Mouse (Mus musculus): ENCODE results near the gene Babam2. TPM values are rescaled to one million over a fixed set of nuclear protein-coding genes. Genes with fewer than 3 reads are reported as not detected.
A peak's percentile ranks its signal among the peaks of the same experiment; 100 is the strongest.

The Babam2 gene
- polyA plus RNA-seq, 1 experiment from 2014 or later = 69.4 TPM

DNA sequence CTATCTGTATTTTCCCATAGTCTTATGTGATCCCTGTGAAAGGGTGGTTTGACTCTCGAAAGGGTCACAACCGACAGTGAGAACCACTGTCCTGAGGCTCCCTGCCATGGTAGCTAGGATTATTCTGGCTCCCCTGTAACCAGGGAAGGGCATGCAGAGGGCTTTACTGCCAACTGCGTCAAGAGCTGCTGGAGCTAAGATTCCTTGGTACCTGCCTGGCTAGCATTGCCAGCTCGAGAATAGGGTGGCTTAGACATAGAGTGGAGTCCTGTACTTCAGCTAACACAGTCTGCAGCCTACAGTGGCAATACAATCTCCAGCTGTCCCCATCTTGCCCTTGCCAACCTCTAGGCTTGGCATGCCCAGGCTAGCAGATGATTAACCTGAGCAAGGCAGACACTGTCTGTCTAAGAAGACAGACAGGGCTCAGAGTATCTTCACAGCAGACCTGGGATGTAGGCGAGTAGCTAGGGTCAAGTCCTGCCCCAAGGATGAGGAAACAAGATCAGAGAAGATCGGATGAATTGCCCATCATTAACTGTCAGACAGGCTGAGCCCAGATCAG, 389.1 kb downstream of the Babam2 start:
- no peak overlapping the region for H3K4me2 ChIP-seq (replicated peaks; ENCODE audit: low read depth, low read length)
- 80% methylated on average over 6 of the region's 6 CpGs for WGBS
- no peaks in the 10 kb centered on the region for H3K9me3 ChIP-seq (ENCODE audit: low read length)
- no peak overlapping the region for H3K4me3 ChIP-seq (ENCODE audit: low read length)
- no peak overlapping the region for H3K27ac ChIP-seq (ENCODE audit: low read length)
- H3K4me1 ChIP-seq (ENCODE audit: insufficient read depth, low read length) = peaks cover 4% of the 10 kb centered on the region; the same call in 1 of the 2 replicates
- no peak overlapping the region for H3K9ac ChIP-seq (replicated peaks; ENCODE audit: low read length)
- 0 out of 2 replicates have a peak, but pooled peaks cover 5% of the 10 kb centered on the region for H3K36me3 ChIP-seq (ENCODE audit: insufficient read depth, low read length)
- H3K27me3 ChIP-seq (ENCODE audit: insufficient read depth, low read length) = no peaks in the 10 kb centered on the region
- no peak for ATAC-seq (ENCODE audit: low FRiP score, low TSS enrichment)

GRCm38 (mm10) chr5:32089481-32089880, 392.0 kb downstream of the Babam2 start:
- no peak for ATAC-seq (ENCODE audit: low FRiP score, low TSS enrichment)
- Histone ChIP-seq H3K4me3 (ENCODE audit: low read length) (no peak overlapping the region), H3K36me3 (ENCODE audit: insufficient read depth, low read length) (0 out of 2 replicates have a peak, but pooled peaks cover 5% of the 10 kb centered on the region), H3K27ac (ENCODE audit: low read length) (no peak overlapping the region), H3K27me3 (ENCODE audit: insufficient read depth, low read length) (no peaks in the 10 kb centered on the region), H3K4me1 (ENCODE audit: insufficient read depth, low read length) (peaks cover 4% of the 10 kb centered on the region; the same call in 1 of the 2 replicates), H3K4me2 (replicated peaks; ENCODE audit: low read depth, low read length) (no peak overlapping the region), H3K9ac (replicated peaks; ENCODE audit: low read length) (no peak overlapping the region), H3K9me3 (ENCODE audit: low read length) (no peaks in the 10 kb centered on the region)
- 15% methylated on average over 5 of the region's 5 CpGs for WGBS

DNA sequence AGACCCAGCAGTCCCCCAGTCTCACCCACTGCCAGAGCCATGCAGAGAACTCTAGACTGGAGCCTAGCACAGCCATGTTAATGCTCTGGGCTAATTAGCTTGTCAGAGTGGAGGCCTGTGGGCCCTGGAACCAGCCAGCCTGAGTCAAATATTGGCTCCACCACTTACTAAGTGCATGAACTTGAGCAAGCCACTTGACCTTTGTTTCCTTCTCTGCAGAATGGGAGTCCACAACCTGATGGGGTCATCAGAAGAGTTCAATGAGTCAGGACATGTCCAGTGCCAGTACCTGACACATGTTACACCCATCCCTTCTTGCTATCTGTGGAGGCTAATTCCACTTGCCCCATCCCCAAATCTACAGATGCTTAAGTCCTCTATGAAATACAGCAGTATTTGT, 394.8 kb downstream of the Babam2 start:
- no peak for ATAC-seq (ENCODE audit: low FRiP score, low TSS enrichment)
- H3K4me3 ChIP-seq (ENCODE audit: low read length) = no peak overlapping the region
- H3K4me2 ChIP-seq (replicated peaks; ENCODE audit: low read depth, low read length) = no peak overlapping the region
- peaks cover 4% of the 10 kb centered on the region; the same call in 1 of the 2 replicates for H3K4me1 ChIP-seq (ENCODE audit: insufficient read depth, low read length)
- H3K36me3 ChIP-seq (ENCODE audit: insufficient read depth, low read length) = no peaks in the 10 kb centered on the region
- no peaks in the 10 kb centered on the region for H3K27me3 ChIP-seq (ENCODE audit: insufficient read depth, low read length)
- H3K9ac ChIP-seq (replicated peaks; ENCODE audit: low read length) = no peak overlapping the region
- H3K9me3 ChIP-seq (ENCODE audit: low read length) = no peaks in the 10 kb centered on the region
- H3K27ac ChIP-seq (ENCODE audit: low read length) = no peak overlapping the region

DNA sequence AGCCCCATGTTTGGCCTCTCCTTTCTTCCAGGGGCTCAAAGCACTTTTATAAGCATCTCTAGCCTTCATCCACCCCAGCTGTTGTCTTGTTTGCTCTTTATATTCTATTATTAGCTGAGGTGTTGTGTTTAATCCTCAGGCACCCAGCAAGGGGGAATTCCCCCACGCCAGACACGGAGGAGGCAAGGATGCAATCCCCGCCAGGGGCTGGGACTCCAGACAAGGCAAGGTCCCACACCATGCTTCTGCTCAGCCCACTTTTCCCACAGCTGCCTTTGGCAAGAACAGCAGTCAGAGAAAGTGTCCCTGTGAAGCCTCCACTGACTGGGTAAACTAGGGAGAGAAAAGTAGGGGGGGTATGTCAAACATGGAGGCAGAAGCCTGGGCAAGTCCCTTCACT, 401.2 kb downstream of the Babam2 start:
- 78% methylated on average over 3 of the region's 3 CpGs for WGBS
- Histone ChIP-seq H3K4me3 (ENCODE audit: low read length) (no peak overlapping the region), H3K9me3 (ENCODE audit: low read length) (no peaks in the 10 kb centered on the region), H3K4me2 (replicated peaks; ENCODE audit: low read depth, low read length) (no peak overlapping the region), H3K27ac (ENCODE audit: low read length) (no peak overlapping the region), H3K36me3 (ENCODE audit: insufficient read depth, low read length) (no peaks in the 10 kb centered on the region), H3K4me1 (ENCODE audit: insufficient read depth, low read length) (peaks cover 6% of the 10 kb centered on the region; the same call in 1 of the 2 replicates), H3K9ac (replicated peaks; ENCODE audit: low read length) (no peak overlapping the region), H3K27me3 (ENCODE audit: insufficient read depth, low read length) (no peaks in the 10 kb centered on the region)
- no peak for ATAC-seq (ENCODE audit: low FRiP score, low TSS enrichment)

DNA sequence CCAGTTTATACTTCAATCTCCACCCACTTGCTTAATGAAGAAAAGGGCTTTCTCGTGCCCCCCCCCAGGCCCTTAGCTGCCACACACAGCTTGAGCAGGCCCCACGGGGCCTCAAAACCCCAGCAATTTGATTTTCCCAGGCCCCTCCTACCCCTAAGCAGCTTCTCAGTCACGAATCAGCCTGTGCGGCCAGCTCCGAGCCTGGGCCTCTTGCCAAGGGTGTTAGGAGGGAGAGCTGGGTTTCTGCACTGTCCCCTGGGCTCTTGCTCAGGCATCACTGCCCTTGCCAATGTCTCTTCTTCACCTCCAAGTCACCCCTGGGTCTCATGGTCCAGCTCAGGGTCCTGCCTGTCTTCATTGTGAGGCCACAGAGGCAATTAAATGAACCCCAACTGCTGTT, 405.0 kb downstream of the Babam2 start:
- no peak overlapping the region for H3K4me3 ChIP-seq (ENCODE audit: low read length)
- peak; percentile 81 for ATAC-seq (ENCODE audit: low FRiP score, low TSS enrichment)
- no peak overlapping the region for H3K4me2 ChIP-seq (replicated peaks; ENCODE audit: low read depth, low read length)
- H3K4me1 ChIP-seq (ENCODE audit: insufficient read depth, low read length) = peaks cover 6% of the 10 kb centered on the region; the same call in 1 of the 2 replicates
- no peak overlapping the region for H3K27ac ChIP-seq (ENCODE audit: low read length)
- 32% methylated on average over 5 of the region's 5 CpGs for WGBS
- no peaks in the 10 kb centered on the region for H3K9me3 ChIP-seq (ENCODE audit: low read length)
- no peaks in the 10 kb centered on the region for H3K27me3 ChIP-seq (ENCODE audit: insufficient read depth, low read length)
- H3K36me3 ChIP-seq (ENCODE audit: insufficient read depth, low read length) = no peaks in the 10 kb centered on the region
- H3K9ac ChIP-seq (replicated peaks; ENCODE audit: low read length) = no peak overlapping the region

DNA sequence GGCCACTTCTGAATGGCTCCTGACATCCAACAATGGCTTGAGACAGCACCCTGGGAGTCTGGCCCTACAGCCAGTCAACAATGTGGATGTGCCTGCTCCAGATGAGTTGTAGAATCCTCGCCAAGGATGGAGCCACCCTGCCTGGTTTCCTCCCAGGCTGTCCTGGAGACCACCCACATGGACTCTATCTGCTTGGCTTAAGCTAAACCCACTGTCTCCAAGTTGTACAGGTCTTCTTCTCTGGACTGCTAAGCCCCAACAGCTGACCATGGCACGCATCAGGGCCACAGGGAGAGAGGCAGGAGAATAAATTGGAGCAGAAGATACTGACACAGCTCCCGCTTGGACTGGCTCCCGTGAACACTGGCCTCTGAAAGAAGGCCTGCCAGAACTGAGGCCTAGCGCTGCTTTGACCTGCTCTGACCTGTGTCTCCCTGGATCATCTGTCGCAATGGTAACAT, 405.5 kb downstream of the Babam2 start:
- Histone ChIP-seq H3K4me2 (replicated peaks; ENCODE audit: low read depth, low read length) (no peak overlapping the region), H3K27ac (ENCODE audit: low read length) (no peak overlapping the region), H3K36me3 (ENCODE audit: insufficient read depth, low read length) (no peaks in the 10 kb centered on the region), H3K9me3 (ENCODE audit: low read length) (no peaks in the 10 kb centered on the region), H3K9ac (replicated peaks; ENCODE audit: low read length) (no peak overlapping the region), H3K4me3 (ENCODE audit: low read length) (no peak overlapping the region), H3K4me1 (ENCODE audit: insufficient read depth, low read length) (peaks cover 6% of the 10 kb centered on the region; the same call in 1 of the 2 replicates), H3K27me3 (ENCODE audit: insufficient read depth, low read length) (no peaks in the 10 kb centered on the region)
- 0 out of 2 replicates have a peak, but pooled peaks have one; percentile 21 for ATAC-seq (ENCODE audit: low FRiP score, low TSS enrichment)
- 66% methylated on average over 6 of the region's 6 CpGs for WGBS

DNA sequence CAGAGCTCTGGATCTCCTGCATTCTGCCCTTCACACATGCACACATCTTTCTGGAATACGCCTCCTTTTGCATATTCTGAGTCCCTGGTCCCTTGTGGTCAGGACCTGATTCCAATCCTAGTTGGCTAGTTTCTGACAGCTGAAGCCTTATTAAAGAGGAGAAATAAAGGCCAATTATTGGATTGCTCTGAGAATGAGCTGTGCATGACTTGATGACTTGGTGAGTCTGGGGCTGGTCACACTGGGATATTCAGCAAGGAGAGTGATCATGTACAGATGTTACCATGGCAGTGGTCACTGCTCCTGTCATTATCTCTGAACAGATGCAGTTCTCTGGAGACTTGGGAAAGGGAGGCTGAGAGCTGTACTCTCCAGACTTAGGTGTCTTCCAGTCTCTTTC, 406.1 kb downstream of the Babam2 start:
- no peak for ATAC-seq (ENCODE audit: low FRiP score, low TSS enrichment)
- Histone ChIP-seq H3K9ac (replicated peaks; ENCODE audit: low read length) (no peak overlapping the region), H3K27me3 (ENCODE audit: insufficient read depth, low read length) (no peaks in the 10 kb centered on the region), H3K9me3 (ENCODE audit: low read length) (no peaks in the 10 kb centered on the region), H3K4me2 (replicated peaks; ENCODE audit: low read depth, low read length) (no peak overlapping the region), H3K36me3 (ENCODE audit: insufficient read depth, low read length) (no peaks in the 10 kb centered on the region), H3K4me1 (ENCODE audit: insufficient read depth, low read length) (peaks cover 6% of the 10 kb centered on the region; the same call in 1 of the 2 replicates), H3K4me3 (ENCODE audit: low read length) (no peak overlapping the region), H3K27ac (ENCODE audit: low read length) (no peak overlapping the region)
- 96% methylated on average over 1 of the region's 1 CpGs for WGBS

- H3K27me3 ChIP-seq (ENCODE audit: insufficient read depth, low read length) = no peaks in the 10 kb centered on the region
- no peak overlapping the region for H3K27ac ChIP-seq (ENCODE audit: low read length)
- ATAC-seq (ENCODE audit: low FRiP score, low TSS enrichment) = no peak
- no peak overlapping the region for H3K4me3 ChIP-seq (ENCODE audit: low read length)
- H3K9me3 ChIP-seq (ENCODE audit: low read length) = no peaks in the 10 kb centered on the region
- no peak overlapping the region for H3K4me2 ChIP-seq (replicated peaks; ENCODE audit: low read depth, low read length)
- H3K36me3 ChIP-seq (ENCODE audit: insufficient read depth, low read length) = no peaks in the 10 kb centered on the region
- WGBS = 80% methylated on average over 12 of the region's 12 CpGs
- H3K9ac ChIP-seq (replicated peaks; ENCODE audit: low read length) = no peak overlapping the region
- peaks cover 6% of the 10 kb centered on the region; the same call in 1 of the 2 replicates for H3K4me1 ChIP-seq (ENCODE audit: insufficient read depth, low read length)
Observed at GRCm38 (mm10) chr5:32104119-32104990, 406.9 kb downstream of the Babam2 start.

DNA sequence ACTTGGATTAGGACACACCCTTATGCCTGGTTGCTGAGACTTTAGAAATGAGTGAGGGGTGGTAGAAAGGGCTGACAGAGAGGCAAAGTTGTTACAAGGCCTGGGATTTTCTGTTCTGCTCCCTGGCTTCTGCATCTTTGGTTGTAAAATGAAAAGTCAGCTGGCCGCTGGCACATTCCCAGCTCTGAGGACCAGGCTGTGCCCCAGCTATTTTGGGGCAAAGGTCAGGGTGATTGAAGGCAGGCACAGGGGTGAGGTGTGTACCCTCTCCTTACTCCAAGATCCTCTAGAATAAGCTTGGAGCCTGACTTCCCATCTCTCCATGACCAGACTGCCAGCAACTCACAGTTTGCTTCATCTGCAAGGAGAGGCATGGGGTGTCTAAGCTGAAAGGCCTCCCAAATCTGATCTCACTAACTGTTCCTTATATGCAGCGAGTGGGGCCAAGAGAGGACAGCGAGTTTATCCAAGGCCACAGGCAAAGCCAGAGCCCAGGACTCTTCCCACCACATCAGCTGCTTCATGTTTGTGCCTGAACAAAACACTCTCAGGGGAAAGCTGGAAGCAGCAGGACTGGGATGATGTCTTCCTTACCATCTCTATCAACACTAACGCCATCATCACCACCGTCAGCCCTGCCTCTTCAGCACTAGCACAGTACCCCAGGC, 409.1 kb downstream of the Babam2 start:
- ATAC-seq (ENCODE audit: low FRiP score, low TSS enrichment) = no peak
- 86% methylated on average over 5 of the region's 5 CpGs for WGBS
- no peaks in the 10 kb centered on the region for H3K36me3 ChIP-seq (ENCODE audit: insufficient read depth, low read length)

More for the DNA sequence above, 409.1 kb downstream of the Babam2 start:
- Histone ChIP-seq H3K27me3 (ENCODE audit: insufficient read depth, low read length) (no peaks in the 10 kb centered on the region), H3K9me3 (ENCODE audit: low read length) (no peaks in the 10 kb centered on the region), H3K4me3 (ENCODE audit: low read length) (no peak overlapping the region), H3K4me1 (ENCODE audit: insufficient read depth, low read length) (peaks cover 6% of the 10 kb centered on the region; the same call in 1 of the 2 replicates), H3K4me2 (replicated peaks; ENCODE audit: low read depth, low read length) (no peak overlapping the region), H3K27ac (ENCODE audit: low read length) (no peak overlapping the region), H3K9ac (replicated peaks; ENCODE audit: low read length) (no peak overlapping the region)
